Mouse (Mus musculus): ENCODE data around the gene Cpa5. TPM values are rescaled to one million over a fixed set of nuclear protein-coding genes. Genes with fewer than 3 reads are reported as not detected.

Cpa5 gene
- polyA plus RNA-seq, 1 experiment from 2014 or later, result 0.97 TPM

DNA sequence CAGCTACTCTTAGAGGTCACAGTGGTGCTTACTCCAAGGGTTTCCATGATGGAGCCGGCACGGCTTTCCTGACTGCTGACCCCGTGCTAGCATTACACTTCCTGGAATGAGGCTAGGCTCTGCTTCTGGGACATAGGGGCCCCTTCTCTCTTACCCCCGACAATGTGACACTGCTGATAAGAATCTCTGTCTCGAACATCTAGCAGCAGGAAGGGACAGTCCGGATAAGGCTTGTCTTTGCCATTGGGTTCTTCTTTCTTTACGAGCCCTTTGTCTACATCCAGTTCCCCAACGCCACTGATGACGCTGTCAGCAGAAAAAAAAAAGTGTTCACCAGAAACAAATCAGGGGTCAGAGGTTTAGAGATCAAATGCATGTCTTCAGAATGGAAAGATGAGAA is 47.8 kb downstream of the Cpa5 start:
- peaks cover 30% of the 10 kb centered on the region for H3K4me1 ChIP-seq
- H3K36me3 ChIP-seq, result peaks cover 8% of the 10 kb centered on the region; the same call in 1 of the 2 replicates
- H3K27ac ChIP-seq, result 0 out of 2 replicates have a peak overlapping the region, but pooled peaks have one; percentile 12
- no peaks in the 10 kb centered on the region for H3K9me3 ChIP-seq
- H3K27me3 ChIP-seq (ENCODE audit: insufficient read depth, poor library complexity, severe bottlenecking), result no peaks in the 10 kb centered on the region
- H3K4me3 ChIP-seq, result no peak overlapping the region
- no peak for DNase-seq (ENCODE audit: low spot score)
- WGBS, result 61% methylated on average over 9 of the region's 9 CpGs

DNA sequence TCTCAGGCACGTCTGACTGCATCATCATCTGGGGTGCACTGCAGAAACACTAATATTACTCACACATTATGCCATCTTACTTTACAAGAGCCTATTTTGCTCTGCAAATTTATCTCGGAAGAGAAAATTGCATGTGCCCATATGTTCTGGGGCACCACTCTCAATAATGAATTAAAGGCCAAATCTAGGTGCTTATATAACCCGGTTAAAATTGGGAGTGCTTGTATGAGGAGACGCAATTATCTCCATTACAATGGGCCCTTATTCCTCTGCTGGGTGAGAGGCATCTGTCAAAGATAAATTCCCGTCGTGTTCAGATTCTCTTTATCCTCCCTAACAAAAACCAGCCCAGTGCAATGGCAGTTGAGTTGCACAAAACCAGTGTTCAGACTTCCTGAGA is 54.0 kb downstream of the Cpa5 start:
- no peaks in the 10 kb centered on the region for H3K27me3 ChIP-seq (ENCODE audit: insufficient read depth, poor library complexity, severe bottlenecking)
- 37% methylated on average over 6 of the region's 6 CpGs for WGBS
- peaks cover 30% of the 10 kb centered on the region for H3K4me1 ChIP-seq
- H3K9me3 ChIP-seq, result no peaks in the 10 kb centered on the region
- no peaks in the 10 kb centered on the region for H3K36me3 ChIP-seq
- no peak overlapping the region for H3K4me3 ChIP-seq
- no peak for DNase-seq (ENCODE audit: low spot score)
- peak overlapping the region; percentile 44 for H3K27ac ChIP-seq

- DNase-seq (ENCODE audit: low spot score), result no peak
- Histone ChIP-seq H3K27me3 (ENCODE audit: insufficient read depth, poor library complexity, severe bottlenecking) (no peaks in the 10 kb centered on the region), H3K4me1 (peaks cover 30% of the 10 kb centered on the region), H3K9me3 (no peaks in the 10 kb centered on the region), H3K4me3 (no peak overlapping the region), H3K36me3 (no peaks in the 10 kb centered on the region), H3K27ac (peak overlapping the region; percentile 44)
- WGBS, result 9% methylated on average over 4 of the region's 4 CpGs
Measured at GRCm38 (mm10) chr6:30665296-30665695, 54.5 kb downstream of the Cpa5 start.

DNA sequence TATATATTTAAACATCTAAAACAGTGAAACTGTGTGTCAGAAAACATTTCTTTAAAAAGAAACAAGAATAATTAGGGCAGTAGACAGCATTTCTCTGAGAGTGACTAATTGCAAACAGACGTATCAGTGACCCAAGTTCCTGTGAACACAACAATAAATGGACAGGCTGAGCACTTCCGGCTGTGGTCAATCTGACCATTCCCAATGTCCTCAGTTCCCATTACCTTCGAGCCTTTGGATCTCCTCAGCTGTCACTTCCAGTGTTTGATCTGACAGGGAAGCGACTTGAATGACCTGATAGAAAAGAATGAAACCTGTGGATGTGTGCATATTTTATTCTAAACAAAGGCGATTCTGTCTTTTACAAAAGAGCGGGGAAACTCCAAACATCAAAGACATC is 55.2 kb downstream of the Cpa5 start:
- no peak overlapping the region for H3K4me3 ChIP-seq
- peaks cover 29% of the 10 kb centered on the region for H3K4me1 ChIP-seq
- H3K27ac ChIP-seq, result peak overlapping the region; percentile 44; the same call in 1 of the 2 replicates
- H3K36me3 ChIP-seq, result no peaks in the 10 kb centered on the region
- no peak for DNase-seq (ENCODE audit: low spot score)
- no peaks in the 10 kb centered on the region for H3K27me3 ChIP-seq (ENCODE audit: insufficient read depth, poor library complexity, severe bottlenecking)
- H3K9me3 ChIP-seq, result no peaks in the 10 kb centered on the region
- WGBS, result 56% methylated on average over 6 of the region's 6 CpGs

DNA sequence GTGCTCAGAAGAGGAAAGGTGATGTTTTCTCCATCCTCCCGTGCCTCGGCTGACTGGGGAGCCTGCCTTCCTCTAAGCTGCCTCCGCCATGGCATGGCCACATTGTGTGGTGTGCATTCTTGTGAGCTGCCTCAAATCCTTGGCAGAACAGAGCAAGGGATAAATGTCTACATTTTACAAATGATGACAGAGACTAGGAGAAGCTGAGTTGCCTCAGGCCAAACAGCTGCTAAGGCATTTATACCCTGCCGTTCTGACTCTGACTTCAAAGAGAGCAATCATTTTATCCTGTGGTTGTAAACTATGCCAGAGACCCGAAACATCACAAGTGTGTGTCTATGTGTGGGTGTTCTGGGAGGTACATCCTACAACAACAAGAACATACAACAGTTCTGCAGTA is 56.8 kb downstream of the Cpa5 start:
- H3K9me3 ChIP-seq, result no peaks in the 10 kb centered on the region
- no peak overlapping the region for H3K4me3 ChIP-seq
- H3K27me3 ChIP-seq (ENCODE audit: insufficient read depth, poor library complexity, severe bottlenecking), result no peaks in the 10 kb centered on the region
- H3K4me1 ChIP-seq, result peaks cover 40% of the 10 kb centered on the region
- WGBS, result 73% methylated on average over 5 of the region's 5 CpGs
- no peak for DNase-seq (ENCODE audit: low spot score)
- no peaks in the 10 kb centered on the region for H3K36me3 ChIP-seq
- peak overlapping the region; percentile 64 for H3K27ac ChIP-seq

GRCm38 (mm10) chr6:30671696-30672095 is 60.9 kb downstream of the Cpa5 start:
- no peaks in the 10 kb centered on the region for H3K27me3 ChIP-seq (ENCODE audit: insufficient read depth, poor library complexity, severe bottlenecking)
- peak overlapping the region; percentile 67 for H3K27ac ChIP-seq
- H3K36me3 ChIP-seq, result no peaks in the 10 kb centered on the region
- peaks cover 49% of the 10 kb centered on the region for H3K4me1 ChIP-seq
- no peak overlapping the region for H3K4me3 ChIP-seq
- DNase-seq (ENCODE audit: low spot score), result no peak
- 83% methylated on average over 5 of the region's 5 CpGs for WGBS
- no peaks in the 10 kb centered on the region for H3K9me3 ChIP-seq

GRCm38 (mm10) chr6:30673764-30674561 is 63.2 kb downstream of the Cpa5 start:
- peak overlapping the region; percentile 87 for H3K27ac ChIP-seq
- no peaks in the 10 kb centered on the region for H3K36me3 ChIP-seq
- no peaks in the 10 kb centered on the region for H3K9me3 ChIP-seq
- peaks cover 55% of the 10 kb centered on the region for H3K4me1 ChIP-seq
- DNase-seq (ENCODE audit: low spot score), result no peak
- 15% methylated on average over 14 of the region's 14 CpGs for WGBS
- peak overlapping the region; percentile 19; the same call in 1 of the 2 replicates for H3K4me3 ChIP-seq
- H3K27me3 ChIP-seq (ENCODE audit: insufficient read depth, poor library complexity, severe bottlenecking), result no peaks in the 10 kb centered on the region

DNA sequence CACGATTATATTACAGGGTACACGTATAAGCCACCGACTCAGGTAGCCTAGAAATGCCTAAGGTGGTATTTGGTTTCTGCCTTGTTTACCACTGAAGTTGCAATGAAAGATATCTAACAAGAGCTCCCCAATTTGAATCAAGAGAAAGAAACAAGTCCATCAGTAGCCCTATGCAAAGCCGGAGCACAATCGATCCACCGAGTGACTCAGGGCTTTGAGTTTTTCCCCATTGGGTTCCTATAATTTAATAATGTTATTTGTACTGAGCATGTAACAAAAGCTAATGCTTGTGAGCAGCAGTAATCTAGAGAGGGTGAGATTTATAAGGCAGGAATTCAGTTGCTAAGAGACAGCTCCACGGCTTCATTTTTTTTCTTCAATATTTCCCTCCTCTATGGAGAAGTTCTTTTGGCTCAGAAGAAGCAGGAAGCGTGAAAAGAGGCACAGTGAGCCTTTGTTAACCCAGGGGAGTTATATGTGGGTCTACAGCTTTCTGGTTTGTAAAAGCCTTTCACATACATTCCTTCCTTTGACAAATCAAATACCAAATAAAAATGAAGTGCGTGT is 64.0 kb downstream of the Cpa5 start:
- Histone ChIP-seq H3K27ac (peak overlapping the region; percentile 87), H3K4me3 (no peak overlapping the region), H3K4me1 (peaks cover 62% of the 10 kb centered on the region), H3K27me3 (ENCODE audit: insufficient read depth, poor library complexity, severe bottlenecking) (no peaks in the 10 kb centered on the region), H3K36me3 (no peaks in the 10 kb centered on the region), H3K9me3 (no peaks in the 10 kb centered on the region)
- no peak for DNase-seq (ENCODE audit: low spot score)
- WGBS, result 70% methylated on average over 9 of the region's 9 CpGs

DNA sequence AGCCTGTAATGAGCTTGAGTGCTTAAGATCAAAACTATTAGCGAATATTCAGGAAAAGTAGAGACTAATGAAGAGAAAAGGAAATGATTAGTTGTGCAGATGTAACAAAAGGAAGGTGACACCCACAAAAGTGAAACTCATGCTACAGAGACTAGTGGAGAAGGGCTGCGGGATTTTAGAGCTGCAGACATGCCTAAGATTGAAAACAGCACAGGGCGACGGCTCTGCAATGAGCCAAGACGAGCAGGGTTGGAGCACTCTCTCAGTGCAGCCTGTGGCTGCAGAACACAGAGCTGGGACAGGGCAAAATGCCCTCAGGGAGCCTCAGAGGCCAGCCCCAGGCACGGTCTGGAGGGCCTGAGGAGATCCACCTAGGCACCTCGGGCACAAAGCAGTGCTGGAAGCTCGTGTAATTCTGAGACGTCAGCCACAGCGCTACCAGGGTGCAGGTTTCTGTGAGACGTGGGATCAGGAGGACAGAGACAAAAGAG is 64.5 kb downstream of the Cpa5 start:
- Histone ChIP-seq H3K27ac (peak overlapping the region; percentile 87), H3K27me3 (ENCODE audit: insufficient read depth, poor library complexity, severe bottlenecking) (no peaks in the 10 kb centered on the region), H3K9me3 (no peaks in the 10 kb centered on the region), H3K4me3 (no peak overlapping the region), H3K4me1 (peaks cover 65% of the 10 kb centered on the region), H3K36me3 (no peaks in the 10 kb centered on the region)
- WGBS, result 28% methylated on average over 11 of the region's 11 CpGs
- DNase-seq (ENCODE audit: low spot score), result no peak

- H3K27ac ChIP-seq, result 0 out of 2 replicates have a peak overlapping the region, but pooled peaks have one; percentile 29
- peaks cover 67% of the 10 kb centered on the region for H3K4me1 ChIP-seq
Measured at GRCm38 (mm10) chr6:30676506-30676905, 65.7 kb downstream of the Cpa5 start.

DNA sequence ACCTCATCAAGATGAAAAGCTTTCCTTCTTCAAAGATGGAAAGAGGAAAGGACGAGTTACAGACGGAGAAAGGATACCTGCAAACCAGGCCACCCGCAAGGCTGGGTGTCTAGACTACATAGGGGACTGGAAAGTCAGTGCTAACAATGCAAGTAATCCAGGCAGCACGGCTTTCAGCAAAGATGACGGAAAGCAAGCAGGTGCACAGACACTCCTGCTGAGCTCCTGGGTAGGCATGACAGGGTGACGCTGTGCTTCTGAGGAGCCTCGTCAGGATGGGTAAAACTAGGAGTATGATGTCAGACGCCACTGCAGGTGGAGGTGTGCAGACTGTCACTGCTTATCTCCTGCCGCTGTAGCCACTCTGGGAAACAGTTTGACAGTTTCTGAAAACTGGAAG is 66.8 kb downstream of the Cpa5 start:
- H3K36me3 ChIP-seq, result no peaks in the 10 kb centered on the region
- peak overlapping the region; percentile 54 for H3K27ac ChIP-seq
- 59% methylated on average over 9 of the region's 9 CpGs for WGBS
- no peak for DNase-seq (ENCODE audit: low spot score)
- no peaks in the 10 kb centered on the region for H3K9me3 ChIP-seq
- peaks cover 69% of the 10 kb centered on the region for H3K4me1 ChIP-seq
- no peak overlapping the region for H3K4me3 ChIP-seq
- H3K27me3 ChIP-seq (ENCODE audit: insufficient read depth, poor library complexity, severe bottlenecking), result no peaks in the 10 kb centered on the region

More at GRCm38 (mm10) chr6:30676506-30676905, 65.7 kb downstream of the Cpa5 start:
- H3K9me3 ChIP-seq, result no peaks in the 10 kb centered on the region
- H3K36me3 ChIP-seq, result no peaks in the 10 kb centered on the region
- no peaks in the 10 kb centered on the region for H3K27me3 ChIP-seq (ENCODE audit: insufficient read depth, poor library complexity, severe bottlenecking)
- no peak for DNase-seq (ENCODE audit: low spot score)
- 82% methylated on average over 6 of the region's 6 CpGs for WGBS
- H3K4me3 ChIP-seq, result no peak overlapping the region

DNA sequence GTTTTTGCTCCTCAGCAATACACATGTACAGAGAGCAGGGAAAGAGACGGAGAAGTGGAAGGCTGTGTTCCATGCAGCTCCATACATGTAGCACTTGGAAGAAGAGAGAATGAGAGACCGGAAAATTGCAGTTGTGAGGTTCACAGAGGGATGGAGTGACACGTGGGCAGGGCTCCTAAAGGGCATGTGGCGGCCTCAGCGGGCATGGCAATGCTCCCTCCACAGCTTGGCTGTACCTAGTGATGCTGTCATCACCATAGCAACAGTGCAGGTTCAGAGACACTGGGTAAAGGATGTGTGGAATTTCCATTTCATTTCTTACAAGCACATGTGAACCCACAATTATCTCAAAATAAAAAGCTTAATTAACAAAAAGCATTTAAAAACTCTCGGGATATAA is 67.7 kb downstream of the Cpa5 start:
- no peaks in the 10 kb centered on the region for H3K9me3 ChIP-seq
- no peaks in the 10 kb centered on the region for H3K27me3 ChIP-seq (ENCODE audit: insufficient read depth, poor library complexity, severe bottlenecking)
- no peaks in the 10 kb centered on the region for H3K36me3 ChIP-seq
- WGBS, result 83% methylated on average over 6 of the region's 6 CpGs
- peak overlapping the region; percentile 54 for H3K27ac ChIP-seq
- H3K4me3 ChIP-seq, result no peak overlapping the region
- DNase-seq (ENCODE audit: low spot score), result no peak
- peaks cover 69% of the 10 kb centered on the region for H3K4me1 ChIP-seq

DNA sequence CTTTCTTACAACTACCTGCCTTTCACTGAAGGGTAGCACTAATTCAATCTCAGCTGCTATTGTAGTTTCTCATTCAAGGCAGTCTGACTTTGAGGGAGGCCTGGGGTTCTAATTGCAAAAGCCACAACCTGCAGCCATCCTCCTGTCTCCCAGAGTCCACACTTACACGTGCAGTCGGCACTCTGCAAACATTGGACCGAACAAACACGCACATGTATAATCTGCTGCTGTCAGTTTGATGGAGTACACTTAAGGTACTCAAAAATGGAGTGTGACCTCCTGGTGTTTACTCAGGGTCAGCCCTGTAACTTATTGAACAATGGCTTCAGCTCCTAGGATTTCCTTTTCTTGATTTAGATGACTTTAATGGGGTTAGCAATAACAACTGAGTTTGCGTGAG is 68.8 kb downstream of the Cpa5 start:
- Histone ChIP-seq H3K4me3 (no peak overlapping the region), H3K36me3 (no peaks in the 10 kb centered on the region), H3K4me1 (peaks cover 59% of the 10 kb centered on the region), H3K27ac (peak overlapping the region; percentile 23), H3K27me3 (ENCODE audit: insufficient read depth, poor library complexity, severe bottlenecking) (no peaks in the 10 kb centered on the region), H3K9me3 (no peaks in the 10 kb centered on the region)
- 49% methylated on average over 5 of the region's 5 CpGs for WGBS
- no peak for DNase-seq (ENCODE audit: low spot score)

Measured in heart, embryonic 10.5 days (tissue).